Mouse (Mus musculus) kidney, embryonic 14.5 days (tissue): Measurements from ENCODE around the gene Prkch. TPM values are rescaled to one million over a fixed set of nuclear protein-coding genes. Genes with fewer than 3 reads are reported as not detected.

Experiments
- ATAC-seq: fragments of 200-750 bp; cut with Nextera tagmentation; 2 replicates; pipeline ENCODE4 v1.8.0; 2017; ENCODE audit warnings: moderate number of reproducible peaks, mild to moderate bottlenecking, moderate TSS enrichment, moderate library complexity; ENCODE audit not compliant: low FRiP score, low TSS enrichment
- H3K27ac ChIP-seq: fragments of 300-500 bp; sonication (generic); 2 replicates; pipeline ENCODE4 v1.5.1; 2014; ENCODE audit warnings: low read depth, mild to moderate bottlenecking, low read length, moderate library complexity, mixed read lengths
- H3K27me3 ChIP-seq: fragments of 300-500 bp; sonication (generic); 2 replicates; pipeline ENCODE4 v1.6.1; 2014; ENCODE audit warnings: mild to moderate bottlenecking, low read length; ENCODE audit not compliant: control insufficient read depth, insufficient read depth
- H3K36me3 ChIP-seq: fragments of 300-500 bp; sonication (generic); 2 replicates; pipeline ENCODE4 v1.6.1; 2014; ENCODE audit warnings: low read length, mixed read lengths; ENCODE audit not compliant: control insufficient read depth, insufficient read depth
- H3K4me1 ChIP-seq: fragments of 300-500 bp; sonication (generic); 2 replicates; pipeline ENCODE4 v1.6.1; 2014; ENCODE audit warnings: low read length, mixed read lengths; ENCODE audit not compliant: control insufficient read depth, insufficient read depth
- H3K4me2 ChIP-seq: fragments of 300-500 bp; sonication (generic); replicated peaks from 2 replicates; pipeline ENCODE4 v1.6.1; 2014; ENCODE audit warnings: low read depth, mild to moderate bottlenecking, low read length
- H3K4me3 ChIP-seq: fragments of 300-500 bp; sonication (generic); 2 replicates; pipeline ENCODE4 v1.5.1; 2014; ENCODE audit warnings: mild to moderate bottlenecking, low read length
- H3K9ac ChIP-seq: fragments of 300-500 bp; sonication (generic); 2 replicates; pipeline ENCODE4 v1.6.1; 2014; ENCODE audit warnings: low read depth, mild to moderate bottlenecking, low read length, moderate library complexity
- H3K9me3 ChIP-seq: fragments of 300-500 bp; sonication (generic); 2 replicates; pipeline ENCODE4 v1.6.1; 2016; ENCODE audit warnings: low read length; ENCODE audit not compliant: control insufficient read depth
- WGBS: fragments of 180-500 bp; shearing (Covaris S2); extraction: QIAGEN DNeasy Blood & Tissue Kit; methylation state at CpG from one replicate; pipeline ENCODE4 v1.1.7; 2014; 5-methylcytosine and 5-hydroxymethylcytosine counted together
- polyA plus RNA-seq: library from polyadenylated mRNA; unstranded; fragments of >200 nt; fragmentation: Nextera tagmentation; extraction: Ambion mirVana; gene quantifications from 2 replicates; pipeline ENCODE4 v1.2.1, GENCODE M21; 2014

The Prkch gene
- polyA plus RNA-seq, 1 experiment from 2014 or later = 13.2 TPM

DNA sequence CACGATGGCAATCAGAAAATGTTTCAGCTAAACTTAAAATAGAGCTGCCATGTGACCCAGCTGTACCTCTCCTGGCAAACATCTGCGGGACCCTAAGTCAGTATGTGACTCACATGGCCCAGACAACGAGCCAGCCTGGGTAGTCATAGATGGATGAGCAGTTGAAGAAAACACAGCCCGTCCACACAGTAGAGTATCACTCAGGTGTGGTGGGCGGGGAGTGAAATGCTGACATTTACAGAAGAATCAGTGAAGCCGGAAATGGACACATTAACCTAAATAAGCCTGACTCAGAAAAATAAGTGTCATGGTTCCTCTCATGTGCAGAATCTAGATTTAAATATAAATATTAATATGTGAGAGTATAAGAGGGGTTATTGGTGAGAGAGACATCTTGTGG lies 161.5 kb downstream of the Prkch start:
- Histone ChIP-seq H3K27me3 (no peaks in the 10 kb centered on the region), H3K4me3 (no peak overlapping the region), H3K36me3 (no peaks in the 10 kb centered on the region), H3K4me2 (no peak overlapping the region), H3K9me3 (no peaks in the 10 kb centered on the region), H3K9ac (no peak overlapping the region), H3K4me1 (no peaks in the 10 kb centered on the region), H3K27ac (no peak overlapping the region)
- no peak for ATAC-seq
- WGBS = 84% methylated on average over 6 of the region's 6 CpGs

DNA sequence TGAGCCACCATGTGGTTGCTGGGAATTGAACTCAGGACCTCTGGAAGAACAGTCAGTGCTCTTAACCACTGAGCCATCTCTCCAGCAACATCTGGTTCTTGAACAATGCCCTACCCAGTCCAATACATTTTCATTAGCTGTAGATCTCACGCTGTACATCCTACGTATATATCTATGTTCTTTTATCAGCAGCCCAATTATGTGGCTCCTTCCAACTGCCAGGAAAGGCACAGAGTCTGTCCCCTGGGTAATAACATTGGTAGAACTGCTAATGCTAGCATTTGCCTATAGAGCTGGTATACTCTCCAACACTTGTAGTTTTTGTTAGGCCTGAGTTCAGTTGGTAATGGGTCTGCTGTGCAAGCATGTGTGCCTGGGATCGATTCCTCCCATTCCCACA lies 163.8 kb downstream of the Prkch start:
- no peak for ATAC-seq
- no peak overlapping the region for H3K27ac ChIP-seq
- 96% methylated on average over 3 of the region's 3 CpGs for WGBS
- H3K9me3 ChIP-seq = no peaks in the 10 kb centered on the region
- H3K36me3 ChIP-seq = no peaks in the 10 kb centered on the region
- H3K4me1 ChIP-seq = no peaks in the 10 kb centered on the region
- H3K4me2 ChIP-seq = no peak overlapping the region
- no peak overlapping the region for H3K4me3 ChIP-seq
- H3K27me3 ChIP-seq = no peaks in the 10 kb centered on the region
- no peak overlapping the region for H3K9ac ChIP-seq

DNA sequence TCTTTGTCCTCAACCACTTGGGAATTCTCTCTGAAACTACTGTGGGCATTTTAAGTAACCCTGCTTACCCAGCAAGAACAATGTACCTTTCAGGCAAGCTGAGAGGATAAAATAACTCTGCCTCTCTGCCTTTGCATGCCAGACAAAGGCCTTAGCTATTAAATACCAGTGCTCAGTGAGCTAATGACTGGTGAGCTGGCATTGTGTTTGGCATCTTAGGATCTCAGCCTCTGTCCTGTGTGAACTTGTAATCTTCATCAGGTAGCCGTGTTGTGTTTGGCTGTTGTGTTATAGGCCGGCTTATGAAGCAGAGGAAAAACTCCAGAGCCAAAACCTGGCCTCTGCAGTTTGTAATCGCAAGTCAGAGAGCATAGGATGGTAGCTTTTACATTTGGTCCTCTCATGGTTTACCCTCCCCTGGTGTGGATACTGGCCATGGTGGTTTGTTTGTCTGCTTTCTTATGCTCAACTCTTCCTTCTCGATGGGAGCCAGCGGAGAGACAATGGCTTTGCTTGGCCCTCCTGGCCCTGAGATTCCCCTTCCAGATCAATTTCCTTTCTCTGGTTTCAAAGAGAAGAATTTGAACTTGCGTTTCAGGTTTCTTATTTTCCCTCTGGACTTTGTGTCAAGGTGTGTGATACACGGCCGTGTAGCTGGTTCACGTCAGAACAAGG lies 170.0 kb downstream of the Prkch start:
- 63% methylated on average over 9 of the region's 9 CpGs for WGBS
- Histone ChIP-seq H3K9ac (no peak overlapping the region), H3K27ac (no peak overlapping the region), H3K36me3 (no peaks in the 10 kb centered on the region), H3K27me3 (no peaks in the 10 kb centered on the region), H3K4me1 (no peaks in the 10 kb centered on the region), H3K4me3 (no peak overlapping the region), H3K4me2 (no peak overlapping the region), H3K9me3 (no peaks in the 10 kb centered on the region)
- no peak for ATAC-seq

GRCm38 (mm10) chr12:73755646-73756045 lies 171.1 kb downstream of the Prkch start:
- no peak for ATAC-seq

DNA sequence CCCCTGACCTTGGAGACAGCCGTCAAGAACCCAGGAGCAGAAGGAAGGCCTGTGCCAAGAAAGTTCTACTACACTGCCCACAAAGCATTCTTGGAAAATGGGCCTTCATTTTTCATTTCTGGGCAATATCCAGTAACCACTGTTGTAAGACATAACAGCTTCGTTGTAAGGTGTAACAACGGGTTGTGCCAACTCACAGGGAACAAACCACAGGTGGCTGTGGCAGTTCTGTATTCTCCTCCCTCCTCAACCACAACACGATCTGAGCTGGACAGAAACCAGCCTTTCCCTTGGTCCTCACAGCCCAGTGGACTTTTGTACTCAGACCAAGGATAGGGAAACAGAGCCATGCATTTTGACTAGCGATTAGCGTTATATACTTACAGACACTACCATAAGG lies 171.9 kb downstream of the Prkch start:
- ATAC-seq = no peak
- H3K9me3 ChIP-seq = no peaks in the 10 kb centered on the region
- H3K4me3 ChIP-seq = no peak overlapping the region
- 95% methylated on average over 6 of the region's 6 CpGs for WGBS
- no peak overlapping the region for H3K4me2 ChIP-seq
- no peaks in the 10 kb centered on the region for H3K4me1 ChIP-seq
- H3K27ac ChIP-seq = no peak overlapping the region
- no peak overlapping the region for H3K9ac ChIP-seq
- no peaks in the 10 kb centered on the region for H3K36me3 ChIP-seq
- H3K27me3 ChIP-seq = no peaks in the 10 kb centered on the region

More at GRCm38 (mm10) chr12:73755646-73756045, 171.1 kb downstream of the Prkch start:
- Histone ChIP-seq H3K4me1 (no peaks in the 10 kb centered on the region), H3K4me3 (no peak overlapping the region), H3K9ac (no peak overlapping the region), H3K36me3 (no peaks in the 10 kb centered on the region), H3K4me2 (no peak overlapping the region), H3K27ac (no peak overlapping the region), H3K27me3 (no peaks in the 10 kb centered on the region), H3K9me3 (no peaks in the 10 kb centered on the region)
- WGBS = 78% methylated on average over 8 of the region's 8 CpGs

GRCm38 (mm10) chr12:73762001-73762400 lies 177.4 kb downstream of the Prkch start:
- 83% methylated on average over 6 of the region's 6 CpGs for WGBS
- H3K4me1 ChIP-seq = peaks cover 3% of the 10 kb centered on the region; the same call in 1 of the 2 replicates
- no peak for ATAC-seq
- H3K9me3 ChIP-seq = no peaks in the 10 kb centered on the region
- no peaks in the 10 kb centered on the region for H3K36me3 ChIP-seq
- H3K27me3 ChIP-seq = no peaks in the 10 kb centered on the region
- H3K27ac ChIP-seq = no peak overlapping the region
- H3K4me3 ChIP-seq = no peak overlapping the region
- no peak overlapping the region for H3K4me2 ChIP-seq
- H3K9ac ChIP-seq = no peak overlapping the region

DNA sequence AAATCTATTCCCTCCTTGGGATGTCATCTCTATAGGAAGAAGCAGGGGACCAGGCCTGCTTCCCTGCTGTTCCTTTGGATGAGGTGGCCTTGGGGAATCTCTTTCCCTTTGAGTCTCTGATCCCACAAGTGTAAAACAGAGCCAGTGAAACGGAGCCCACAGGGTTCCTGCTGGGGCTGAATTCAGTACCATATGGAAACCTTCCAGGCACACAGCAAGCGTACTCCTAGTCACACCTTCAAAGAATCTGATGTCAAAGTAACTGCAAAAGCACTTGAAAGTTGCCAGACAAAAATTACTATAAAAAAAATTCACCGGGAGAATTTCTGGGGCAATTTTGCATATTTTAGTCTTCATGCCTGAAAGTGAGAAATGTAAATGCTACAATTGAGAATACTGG lies 178.2 kb downstream of the Prkch start:
- Histone ChIP-seq H3K4me2 (no peak overlapping the region), H3K36me3 (no peaks in the 10 kb centered on the region), H3K4me3 (no peak overlapping the region), H3K9ac (no peak overlapping the region), H3K4me1 (peaks cover 3% of the 10 kb centered on the region; the same call in 1 of the 2 replicates), H3K9me3 (no peaks in the 10 kb centered on the region), H3K27me3 (no peaks in the 10 kb centered on the region), H3K27ac (no peak overlapping the region)
- ATAC-seq = no peak
- 79% methylated on average over 3 of the region's 3 CpGs for WGBS

DNA sequence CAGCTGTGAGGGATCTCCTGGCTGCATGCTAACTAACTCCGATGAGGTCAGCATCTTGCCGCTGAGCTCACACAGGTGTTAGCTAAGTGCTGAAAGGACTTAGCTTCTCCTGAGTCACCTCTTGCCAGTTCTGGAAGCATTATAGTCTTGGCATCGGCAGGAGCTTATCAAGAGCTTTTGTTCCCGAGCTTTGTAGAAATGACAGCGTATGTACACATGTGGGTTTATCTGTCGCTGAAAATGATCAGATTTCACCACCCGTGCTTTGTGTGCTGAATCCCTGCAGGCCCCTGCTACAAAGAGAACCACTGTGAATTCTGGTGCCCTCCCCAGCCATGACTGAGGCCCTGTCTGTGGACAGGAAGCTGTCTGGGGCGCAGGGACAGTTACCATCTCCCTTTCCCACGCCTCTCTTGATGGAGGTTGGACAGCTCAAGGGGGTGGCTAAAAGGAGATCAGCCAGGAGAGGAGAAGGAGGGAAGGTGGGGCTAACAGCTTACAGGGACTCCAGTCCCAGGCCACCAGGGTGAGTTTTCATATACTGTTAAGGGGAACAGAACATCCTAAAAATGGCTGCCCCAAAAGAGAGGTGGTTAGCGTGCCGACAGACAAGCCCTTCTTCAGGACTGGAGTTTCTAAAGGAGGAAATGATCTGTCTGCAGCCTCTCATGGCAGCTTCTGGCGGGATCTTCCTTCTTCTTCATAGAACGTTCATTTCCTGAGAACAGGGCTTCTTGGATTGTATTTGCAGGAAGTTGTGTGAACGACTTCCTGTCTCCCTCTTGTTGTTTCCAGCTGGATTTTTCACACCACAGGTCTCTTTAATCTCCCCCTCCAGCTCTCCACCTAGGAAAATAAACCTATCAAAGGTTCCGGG lies 180.3 kb downstream of the Prkch start:
- Histone ChIP-seq H3K27ac (no peak overlapping the region; the same call in 1 of the 2 replicates), H3K4me3 (no peak overlapping the region), H3K4me2 (no peak overlapping the region), H3K9ac (no peak overlapping the region), H3K36me3 (no peaks in the 10 kb centered on the region), H3K27me3 (no peaks in the 10 kb centered on the region), H3K9me3 (no peaks in the 10 kb centered on the region), H3K4me1 (peaks cover 3% of the 10 kb centered on the region; the same call in 1 of the 2 replicates)
- ATAC-seq = no peak
- 59% methylated on average over 15 of the region's 15 CpGs for WGBS

GRCm38 (mm10) chr12:73766152-73766551 lies 181.6 kb downstream of the Prkch start:
- Histone ChIP-seq H3K27me3 (no peaks in the 10 kb centered on the region), H3K4me3 (no peak overlapping the region), H3K9me3 (no peaks in the 10 kb centered on the region), H3K27ac (no peak overlapping the region), H3K4me1 (peaks cover 3% of the 10 kb centered on the region; the same call in 1 of the 2 replicates), H3K36me3 (no peaks in the 10 kb centered on the region), H3K4me2 (no peak overlapping the region), H3K9ac (no peak overlapping the region)
- no peak for ATAC-seq
- 73% methylated on average over 8 of the region's 8 CpGs for WGBS
